Mouse (Mus musculus) myocyte (in vitro differentiated cells): Measurements from ENCODE around the gene Atp11c.

Experiments used
- CEBPB ChIP-seq: IDR thresholded peaks from 2 replicates; pipeline ENCODE4 v1.6.1; 2011; ENCODE audit warnings: mild to moderate bottlenecking, moderate library complexity; ENCODE audit not compliant: poor library complexity, insufficient read depth, severe bottlenecking
- MAX ChIP-seq: IDR thresholded peaks from one replicate; pipeline ENCODE4 v1.6.1; 2011; ENCODE audit warnings: low read depth, mild to moderate bottlenecking, control low read depth
- MYOD1 ChIP-seq, 3 experiments: IDR thresholded peaks; one replicate each; pipeline ENCODE4 v1.6.1; 2011; ENCODE audit warnings: control low read depth in 2 of 3, low read depth in 2 of 3, mild to moderate bottlenecking in 2 of 3, moderate library complexity in 1 of 3; ENCODE audit not compliant: insufficient read length in 2 of 3, control insufficient read depth in 1 of 3
- MYOG ChIP-seq, 3 experiments: IDR thresholded peaks; one replicate each; pipeline ENCODE4 v1.6.1; 2011; ENCODE audit warnings: control low read depth in 2 of 3, low read depth in 2 of 3, mild to moderate bottlenecking in 2 of 3; ENCODE audit not compliant: insufficient read length in 2 of 3, control insufficient read depth in 1 of 3, insufficient read depth in 1 of 3
- POLR2A ChIP-seq: IDR thresholded peaks from one replicate; pipeline ENCODE4 v1.6.1; 2011; ENCODE audit warnings: low read depth, mild to moderate bottlenecking, control low read depth, moderate library complexity; ENCODE audit not compliant: insufficient read length
- POLR2AphosphoS2 ChIP-seq: IDR thresholded peaks from one replicate; pipeline ENCODE4 v1.6.1; 2011; ENCODE audit warnings: low read depth, control low read depth; ENCODE audit not compliant: insufficient read length
- SRF ChIP-seq: IDR thresholded peaks from one replicate; pipeline ENCODE4 v1.6.1; 2011; ENCODE audit warnings: low read depth; ENCODE audit not compliant: control insufficient read depth, insufficient read length
- TCF12 ChIP-seq: IDR thresholded peaks from one replicate; pipeline ENCODE4 v1.6.1; 2011; ENCODE audit warnings: mild to moderate bottlenecking, control low read depth; ENCODE audit not compliant: poor library complexity, insufficient read depth, severe bottlenecking
- USF1 ChIP-seq: IDR thresholded peaks from one replicate; pipeline ENCODE4 v1.6.1; 2011; ENCODE audit warnings: low read depth, mild to moderate bottlenecking, control low read depth, moderate library complexity

- TF ChIP-seq CEBPB (no peak), USF1 (no peak), POLR2A (no peak), MYOD1 (IDR thresholded peaks at IDR 0.05; ENCODE audit: control insufficient read depth in 1 of 3, insufficient read length in 2 of 3, low read depth in 2 of 3) (no peak), SRF (no peak), MAX (no peak), POLR2AphosphoS2 (no peak), MYOG (IDR thresholded peaks at IDR 0.05; ENCODE audit: control insufficient read depth in 1 of 3, insufficient read depth in 1 of 3, insufficient read length in 2 of 3, low read depth in 2 of 3) (no peak), TCF12 (no peak)
Measured at GRCm38 (mm10) chrX:60547444-60548304, 44.8 kb downstream of the Atp11c start.
